Mouse (Mus musculus) right cerebral cortex, adult 18-20 months (tissue): ENCODE results near the gene Pde4d.

Experiments used
- DNase-seq: peaks from one replicate; pipeline ENCODE4 v3.0.0; 2022; ENCODE audit warnings: mixed read lengths

The Pde4d gene

DNA sequence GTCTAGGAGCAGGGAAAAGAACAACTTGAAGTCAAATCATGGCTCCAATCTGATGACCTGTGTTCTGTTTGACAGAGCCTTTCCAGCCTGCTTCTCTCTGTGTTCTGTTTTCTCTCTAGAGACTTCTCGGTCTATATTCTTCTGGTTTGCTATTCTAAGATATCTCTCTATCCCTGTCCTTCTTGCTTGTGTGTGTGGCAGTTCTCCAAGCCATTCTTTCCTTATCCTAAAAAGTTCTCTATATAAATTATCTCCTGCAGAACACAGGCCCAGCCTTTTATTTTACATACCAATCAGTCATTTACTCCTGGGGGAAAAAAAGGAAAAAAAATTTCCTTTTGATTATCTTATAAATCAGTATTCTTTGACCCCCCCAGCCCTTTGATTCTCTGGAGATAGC is 1229.2 kb downstream of the Pde4d start:
- DNase-seq = no peak

- no peak for DNase-seq
These were observed 1230.5 kb downstream of the Pde4d start for GRCm38 (mm10) chr13:109680229-109680628.

DNA sequence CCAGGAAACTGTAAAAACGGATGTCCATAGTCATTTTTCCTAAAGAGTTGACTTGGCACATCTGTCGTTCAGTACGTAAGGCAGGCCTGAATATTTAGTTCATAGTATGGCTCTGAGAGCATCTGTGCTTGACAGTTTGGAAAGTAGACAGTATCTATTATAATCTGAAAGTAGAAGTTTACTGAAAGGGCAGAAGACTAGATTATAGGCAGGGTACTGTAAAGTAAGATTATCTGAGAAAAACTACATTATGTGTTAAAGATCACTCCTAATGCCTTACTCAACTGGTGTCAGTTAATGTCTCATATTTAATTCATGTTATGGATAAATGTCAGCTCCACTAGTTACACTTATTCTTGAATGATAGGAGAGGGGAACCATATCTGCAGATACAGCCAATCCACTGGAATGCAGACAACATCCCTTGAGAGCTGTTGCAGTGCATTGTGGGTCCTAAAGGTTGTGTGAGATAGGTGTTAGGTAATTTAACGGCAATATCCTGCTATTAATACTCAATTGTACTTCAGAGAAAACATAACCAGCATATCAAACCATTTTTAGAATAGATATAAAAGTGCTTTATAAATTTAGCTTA is 1232.0 kb downstream of the Pde4d start:
- DNase-seq = no peak

DNA sequence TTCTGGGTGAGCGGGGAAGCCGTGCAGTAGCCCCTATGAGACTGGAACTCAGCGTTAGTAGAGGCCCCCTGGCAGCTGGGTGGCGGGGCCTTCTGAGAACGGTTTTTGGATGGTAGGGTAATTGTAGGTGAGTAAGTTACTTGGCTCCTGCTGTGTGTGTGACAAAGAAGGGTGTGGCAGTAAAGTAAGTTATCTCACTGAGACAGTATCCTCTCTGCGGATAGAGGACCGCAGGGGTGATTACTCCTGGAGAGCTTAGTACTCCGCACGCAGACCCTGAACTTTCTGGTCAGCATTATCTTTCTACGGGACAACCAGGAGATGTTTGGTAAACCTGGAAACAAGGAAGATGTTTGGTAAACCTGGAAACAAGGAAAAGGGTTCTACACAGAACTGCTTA is 1233.3 kb downstream of the Pde4d start:
- no peak for DNase-seq

GRCm38 (mm10) chr13:109684985-109685295 is 1235.2 kb downstream of the Pde4d start:
- no peak for DNase-seq

- peak; percentile 54 for DNase-seq
These were observed 1235.8 kb downstream of the Pde4d start for GRCm38 (mm10) chr13:109685296-109686115.

GRCm38 (mm10) chr13:109686116-109686876 is 1236.5 kb downstream of the Pde4d start:
- DNase-seq = no peak

DNA sequence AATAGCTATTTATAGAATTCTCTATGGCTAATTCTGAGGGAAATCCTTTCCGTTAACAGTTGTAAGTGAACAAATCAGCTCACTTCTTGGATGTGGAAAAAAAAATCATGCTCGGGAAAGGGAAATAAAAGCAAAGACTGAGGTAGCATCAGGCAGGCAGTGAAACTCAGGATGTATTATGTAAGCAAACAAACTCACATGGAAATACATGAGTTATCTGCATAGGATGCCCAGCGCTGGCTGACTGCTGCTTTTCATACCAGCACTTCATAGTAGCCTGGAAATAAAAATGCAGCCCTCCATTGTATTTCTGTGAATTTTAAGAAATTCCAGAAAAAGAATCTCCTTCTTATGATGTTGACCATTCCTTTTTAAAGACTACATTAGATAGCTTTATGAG is 1237.2 kb downstream of the Pde4d start:
- DNase-seq = no peak

DNA sequence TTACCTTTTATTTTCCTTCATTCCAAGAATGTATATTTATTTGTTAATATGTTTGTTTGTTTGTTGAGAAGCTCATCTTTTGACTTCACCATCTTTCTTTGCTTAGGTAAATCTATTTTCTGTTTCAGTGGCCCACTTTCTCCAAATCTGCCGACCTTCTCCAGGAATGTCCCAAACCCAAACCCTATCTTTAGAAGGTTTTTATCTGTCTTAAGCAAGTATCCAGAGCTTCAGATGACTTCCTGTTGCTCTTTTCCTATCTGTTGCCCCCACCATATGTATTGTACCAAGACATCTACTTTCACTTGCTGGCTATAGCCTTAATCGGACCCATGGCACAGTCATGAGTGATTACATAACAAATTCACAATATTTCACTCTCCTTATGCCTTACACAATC is 1238.4 kb downstream of the Pde4d start:
- DNase-seq = no peak

- no peak for DNase-seq
These were observed 1239.4 kb downstream of the Pde4d start for GRCm38 (mm10) chr13:109689176-109689575.

GRCm38 (mm10) chr13:109690558-109690957 is 1240.8 kb downstream of the Pde4d start:
- DNase-seq = no peak

DNA sequence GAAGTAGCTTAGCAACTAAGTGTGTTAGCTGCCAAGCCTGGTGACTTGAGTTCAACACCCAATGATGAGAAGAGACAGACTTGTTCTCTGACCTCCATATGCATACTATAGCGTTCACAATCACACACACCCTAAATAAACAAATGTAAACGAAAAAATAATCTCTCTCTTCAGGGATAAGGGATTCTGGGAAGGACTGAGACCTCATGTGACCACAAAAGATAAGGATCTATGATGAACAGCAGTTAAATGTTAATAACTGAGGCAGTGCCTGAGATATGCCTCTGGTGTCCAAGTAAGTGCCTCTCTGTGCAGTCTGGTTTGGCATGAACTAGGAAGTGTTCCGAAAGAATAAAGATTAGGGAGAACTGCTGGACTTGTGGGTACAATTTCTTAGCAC is 1243.1 kb downstream of the Pde4d start:
- DNase-seq = no peak

DNA sequence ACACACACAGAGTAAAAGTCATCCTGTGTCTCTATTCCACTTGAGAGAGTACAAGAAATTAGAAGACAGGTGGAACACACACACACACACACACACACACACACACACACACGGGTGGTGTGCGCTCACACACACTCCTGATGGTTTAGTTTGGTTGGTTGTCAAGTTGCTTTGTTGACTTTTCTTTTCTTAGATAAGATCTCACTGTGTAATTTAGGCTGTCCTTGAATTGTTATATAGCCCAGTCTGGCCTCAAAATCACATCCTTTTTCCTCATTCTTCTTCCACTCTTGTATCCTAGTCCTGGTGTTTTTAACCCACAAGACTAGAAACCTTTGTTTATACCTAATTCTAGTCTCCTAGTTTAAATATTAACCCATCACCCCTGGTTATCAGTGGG is 1244.0 kb downstream of the Pde4d start:
- no peak for DNase-seq

- no peak for DNase-seq
These were observed 1244.5 kb downstream of the Pde4d start for GRCm38 (mm10) chr13:109694293-109694692.

- DNase-seq = no peak
These were observed 1245.3 kb downstream of the Pde4d start for GRCm38 (mm10) chr13:109695098-109695497.

DNA sequence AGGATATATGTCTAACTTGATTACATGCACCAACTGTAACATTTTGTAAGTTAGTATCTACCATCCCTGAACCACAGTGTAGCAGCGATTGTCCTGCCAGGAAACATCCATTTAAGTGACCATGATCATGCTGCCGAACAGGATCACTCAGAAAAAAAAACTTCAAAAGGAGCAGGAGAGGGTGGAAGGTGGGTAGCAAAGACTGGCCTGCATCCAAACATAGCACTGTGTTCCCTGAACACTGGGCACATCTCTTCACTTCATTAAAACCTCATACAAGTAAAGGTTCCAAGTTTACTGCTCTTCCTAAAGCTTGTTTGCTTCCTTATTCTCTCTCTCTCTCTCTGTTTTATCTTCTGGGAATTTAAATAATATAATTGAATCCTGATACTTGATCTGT is 1256.4 kb downstream of the Pde4d start:
- DNase-seq = no peak

DNA sequence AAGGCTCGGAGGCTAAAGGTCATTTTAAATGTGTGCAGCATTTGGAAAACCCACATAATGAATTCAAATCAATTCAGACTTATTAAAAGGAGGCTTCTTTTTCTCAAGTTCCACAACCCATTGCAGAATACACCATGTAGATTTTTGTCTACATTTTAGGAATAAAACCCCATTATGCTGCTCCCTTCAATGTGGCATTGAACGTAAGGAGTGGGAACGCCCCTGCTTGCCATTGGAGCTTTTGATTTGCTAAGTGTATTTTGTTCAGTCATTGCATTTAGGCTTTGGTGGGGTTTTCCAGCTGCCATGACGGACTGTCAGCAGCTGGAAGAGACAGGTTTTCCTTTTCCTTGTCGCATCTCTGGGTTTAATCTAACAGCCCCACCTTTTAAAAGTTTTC is 1256.8 kb downstream of the Pde4d start:
- no peak for DNase-seq

- no peak for DNase-seq
These were observed 1257.4 kb downstream of the Pde4d start for GRCm38 (mm10) chr13:109707154-109707553.

DNA sequence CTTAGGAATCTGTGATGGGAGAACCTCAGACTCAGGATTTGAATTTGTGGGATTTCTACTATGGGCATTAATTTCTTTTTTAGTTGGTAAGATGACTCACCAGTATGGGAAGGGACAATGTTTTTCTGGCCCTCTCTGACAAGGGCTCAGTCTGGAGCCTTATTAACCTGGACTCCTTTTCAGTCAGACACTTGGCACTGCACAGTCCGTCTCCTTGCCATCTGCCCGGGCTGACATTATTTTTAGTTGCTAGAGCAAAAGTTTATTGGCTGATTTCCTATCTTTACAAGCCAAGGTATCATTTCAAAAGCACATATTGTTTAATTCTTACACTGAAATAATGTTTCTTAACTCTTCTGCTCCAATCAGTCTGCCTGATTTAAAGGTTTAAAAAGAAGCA is 1258.6 kb downstream of the Pde4d start:
- DNase-seq = no peak

- DNase-seq = no peak
These were observed 1264.8 kb downstream of the Pde4d start for GRCm38 (mm10) chr13:109714581-109714980.

- DNase-seq = no peak
These were observed 1265.6 kb downstream of the Pde4d start for GRCm38 (mm10) chr13:109715321-109715720.

GRCm38 (mm10) chr13:109720127-109720713 is 1270.5 kb downstream of the Pde4d start:
- DNase-seq = no peak

DNA sequence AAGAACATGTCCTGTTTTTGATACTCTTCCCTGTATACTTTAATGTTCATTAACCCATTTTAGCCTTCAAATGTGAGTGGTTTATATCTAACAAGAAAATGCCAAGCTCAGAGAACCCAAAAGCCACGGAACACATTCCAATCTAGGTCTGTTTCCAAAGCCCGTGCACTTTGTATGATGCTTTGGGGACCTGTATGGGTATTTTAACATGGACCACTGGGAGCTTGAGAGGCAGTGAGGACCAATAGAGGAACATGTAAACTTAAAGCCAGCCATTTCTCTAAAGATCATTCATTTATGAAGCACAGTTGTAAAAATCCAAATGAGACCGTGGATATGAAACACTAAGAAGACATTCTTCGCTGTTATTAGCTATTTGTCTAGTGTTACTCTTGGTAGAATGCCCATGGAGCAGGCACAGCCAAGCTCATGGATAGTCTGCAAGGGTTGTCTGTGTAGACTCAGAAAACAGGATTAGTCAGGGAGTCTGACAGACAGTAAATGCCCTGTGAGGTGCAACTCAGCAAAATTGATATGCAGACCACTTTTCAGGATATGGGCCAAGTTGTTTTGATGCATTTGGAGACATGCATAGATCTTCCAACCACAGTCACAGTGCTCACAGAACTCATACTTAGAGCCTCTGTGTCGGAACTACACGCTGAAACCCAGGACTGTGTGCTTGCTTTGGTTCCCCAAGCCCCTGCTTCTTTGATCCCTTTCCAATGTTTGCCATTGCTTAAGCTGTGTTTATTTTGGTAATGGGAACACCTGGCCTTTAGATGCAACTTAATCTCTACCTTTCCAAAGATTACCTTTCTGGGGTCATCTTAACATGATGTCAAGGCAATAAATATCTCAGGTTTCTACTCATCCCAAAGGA is 1272.7 kb downstream of the Pde4d start:
- DNase-seq = no peak
